Mouse (Mus musculus): Measurements from ENCODE around the gene Tmod2. TPM values are rescaled to one million over a fixed set of nuclear protein-coding genes. Genes with fewer than 3 reads are reported as not detected.
"Not testable (repeated sequence)": the region's sequence is repeated elsewhere in the genome, so short reads cannot be mapped to it uniquely, and the experiment has no call there.

Gene Tmod2
- 17.6 and 22.8 TPM in 2 replicates for polyA plus RNA-seq (2014; fragmentation: Nextera tagmentation; extraction: Ambion mirVana)

- Histone ChIP-seq H3K9ac (ENCODE audit: low read depth, low read length) (peak within 1 kb of the TSS; percentile 69), H3K4me1 (ENCODE audit: control insufficient read depth, insufficient read depth, low read length) (no peaks in the 10 kb centered on the region), H3K27ac (ENCODE audit: low read depth, low read length) (0 out of 2 replicates have a peak within 1 kb of the TSS, but pooled peaks have one; percentile 1), H3K4me3 (ENCODE audit: low read length) (peak within 1 kb of the TSS; percentile 77), H3K4me2 (replicated peaks; ENCODE audit: low read depth, low read length) (peak within 1 kb of the TSS; percentile 97), H3K36me3 (ENCODE audit: control insufficient read depth, insufficient read depth, low read length) (no peaks in the 10 kb centered on the region), H3K27me3 (ENCODE audit: control insufficient read depth, insufficient read depth, low read length) (no peaks in the 10 kb centered on the region), H3K9me3 (ENCODE audit: control insufficient read depth, low read length) (no peaks in the 10 kb centered on the region)
- WGBS: under 1% methylated on average over 74 of the region's 74 CpGs
- peak; percentile 94 for ATAC-seq (ENCODE audit: low FRiP score, low TSS enrichment)
Measured at GRCm38 (mm10) chr9:75610571-75611493, at the start of gene Tmod2. Gene Tmod2, minus strand, starts transcription at chr9:75611325.

GRCm38 (mm10) chr9:75660917-75661316 lies 49.8 kb upstream of the Tmod2 start:
- no peaks in the 10 kb centered on the region for H3K9me3 ChIP-seq (ENCODE audit: control insufficient read depth, low read length)
- H3K27ac ChIP-seq (ENCODE audit: low read depth, low read length): no peak overlapping the region
- ATAC-seq (ENCODE audit: low FRiP score, low TSS enrichment): no peak
- H3K36me3 ChIP-seq (ENCODE audit: control insufficient read depth, insufficient read depth, low read length): no peaks in the 10 kb centered on the region
- WGBS: 90% methylated on average over 8 of the region's 8 CpGs
- H3K27me3 ChIP-seq (ENCODE audit: control insufficient read depth, insufficient read depth, low read length): no peaks in the 10 kb centered on the region
- no peak overlapping the region for H3K4me3 ChIP-seq (ENCODE audit: low read length)
- H3K4me2 ChIP-seq (replicated peaks; ENCODE audit: low read depth, low read length): no peak overlapping the region
- H3K9ac ChIP-seq (ENCODE audit: low read depth, low read length): no peak overlapping the region
- no peaks in the 10 kb centered on the region for H3K4me1 ChIP-seq (ENCODE audit: control insufficient read depth, insufficient read depth, low read length)

GRCm38 (mm10) chr9:75656456-75656855 lies 45.3 kb upstream of the Tmod2 start:
- H3K9me3 ChIP-seq (ENCODE audit: control insufficient read depth, low read length); H3K27ac ChIP-seq (ENCODE audit: low read depth, low read length); H3K4me3 ChIP-seq (ENCODE audit: low read length); H3K4me2 ChIP-seq (replicated peaks; ENCODE audit: low read depth, low read length); H3K36me3 ChIP-seq (ENCODE audit: control insufficient read depth, insufficient read depth, low read length); H3K27me3 ChIP-seq (ENCODE audit: control insufficient read depth, insufficient read depth, low read length); ATAC-seq (ENCODE audit: low FRiP score, low TSS enrichment); H3K9ac ChIP-seq (ENCODE audit: low read depth, low read length); H3K4me1 ChIP-seq (ENCODE audit: control insufficient read depth, insufficient read depth, low read length): not testable (repeated sequence)
- WGBS: 84% methylated on average over 3 of the region's 3 CpGs

GRCm38 (mm10) chr9:75653981-75654911 lies 43.1 kb upstream of the Tmod2 start:
- Histone ChIP-seq H3K4me2 (replicated peaks; ENCODE audit: low read depth, low read length) (no peak overlapping the region), H3K4me1 (ENCODE audit: control insufficient read depth, insufficient read depth, low read length) (peaks cover 5% of the 10 kb centered on the region; the same call in 1 of the 2 replicates), H3K9ac (ENCODE audit: low read depth, low read length) (no peak overlapping the region), H3K27ac (ENCODE audit: low read depth, low read length) (no peak overlapping the region), H3K27me3 (ENCODE audit: control insufficient read depth, insufficient read depth, low read length) (no peaks in the 10 kb centered on the region), H3K4me3 (ENCODE audit: low read length) (no peak overlapping the region), H3K9me3 (ENCODE audit: control insufficient read depth, low read length) (no peaks in the 10 kb centered on the region), H3K36me3 (ENCODE audit: control insufficient read depth, insufficient read depth, low read length) (no peaks in the 10 kb centered on the region)
- WGBS: 34% methylated on average over 12 of the region's 12 CpGs
- ATAC-seq (ENCODE audit: low FRiP score, low TSS enrichment): peak; percentile 44; the same call in 1 of the 2 replicates

GRCm38 (mm10) chr9:75645405-75645804 lies 34.3 kb upstream of the Tmod2 start:
- no peaks in the 10 kb centered on the region for H3K27me3 ChIP-seq (ENCODE audit: control insufficient read depth, insufficient read depth, low read length)
- no peaks in the 10 kb centered on the region for H3K9me3 ChIP-seq (ENCODE audit: control insufficient read depth, low read length)
- H3K27ac ChIP-seq (ENCODE audit: low read depth, low read length): no peak overlapping the region
- peak; percentile 64; the same call in 1 of the 2 replicates for ATAC-seq (ENCODE audit: low FRiP score, low TSS enrichment)
- H3K4me1 ChIP-seq (ENCODE audit: control insufficient read depth, insufficient read depth, low read length): no peaks in the 10 kb centered on the region
- 22% methylated on average over 3 of the region's 3 CpGs for WGBS
- no peaks in the 10 kb centered on the region for H3K36me3 ChIP-seq (ENCODE audit: control insufficient read depth, insufficient read depth, low read length)
- H3K4me2 ChIP-seq (replicated peaks; ENCODE audit: low read depth, low read length): no peak overlapping the region
- H3K4me3 ChIP-seq (ENCODE audit: low read length): no peak overlapping the region
- H3K9ac ChIP-seq (ENCODE audit: low read depth, low read length): no peak overlapping the region

GRCm38 (mm10) chr9:75634226-75634625 lies 23.1 kb upstream of the Tmod2 start:
- WGBS: 88% methylated on average over 4 of the region's 4 CpGs
- no peaks in the 10 kb centered on the region for H3K9me3 ChIP-seq (ENCODE audit: control insufficient read depth, low read length)
- no peak overlapping the region for H3K4me2 ChIP-seq (replicated peaks; ENCODE audit: low read depth, low read length)
- H3K27me3 ChIP-seq (ENCODE audit: control insufficient read depth, insufficient read depth, low read length): no peaks in the 10 kb centered on the region
- ATAC-seq (ENCODE audit: low FRiP score, low TSS enrichment): no peak
- no peak overlapping the region for H3K4me3 ChIP-seq (ENCODE audit: low read length)
- H3K27ac ChIP-seq (ENCODE audit: low read depth, low read length): no peak overlapping the region
- 0 out of 2 replicates have a peak, but pooled peaks cover 2% of the 10 kb centered on the region for H3K36me3 ChIP-seq (ENCODE audit: control insufficient read depth, insufficient read depth, low read length)
- no peak overlapping the region for H3K9ac ChIP-seq (ENCODE audit: low read depth, low read length)
- H3K4me1 ChIP-seq (ENCODE audit: control insufficient read depth, insufficient read depth, low read length): no peaks in the 10 kb centered on the region

- 72% methylated on average over 8 of the region's 8 CpGs for WGBS
- Histone ChIP-seq H3K36me3 (ENCODE audit: control insufficient read depth, insufficient read depth, low read length) (0 out of 2 replicates have a peak, but pooled peaks cover 2% of the 10 kb centered on the region), H3K4me2 (replicated peaks; ENCODE audit: low read depth, low read length) (no peak overlapping the region), H3K4me3 (ENCODE audit: low read length) (no peak overlapping the region), H3K9me3 (ENCODE audit: control insufficient read depth, low read length) (no peaks in the 10 kb centered on the region), H3K27ac (ENCODE audit: low read depth, low read length) (no peak overlapping the region), H3K27me3 (ENCODE audit: control insufficient read depth, insufficient read depth, low read length) (no peaks in the 10 kb centered on the region), H3K9ac (ENCODE audit: low read depth, low read length) (no peak overlapping the region), H3K4me1 (ENCODE audit: control insufficient read depth, insufficient read depth, low read length) (no peaks in the 10 kb centered on the region)
- ATAC-seq (ENCODE audit: low FRiP score, low TSS enrichment): no peak
Measured at GRCm38 (mm10) chr9:75633603-75634002, 22.5 kb upstream of the Tmod2 start.

- ATAC-seq (ENCODE audit: low FRiP score, low TSS enrichment): no peak
- WGBS: 55% methylated on average over 1 of the region's 1 CpGs
- H3K36me3 ChIP-seq (ENCODE audit: control insufficient read depth, insufficient read depth, low read length): 0 out of 2 replicates have a peak, but pooled peaks cover 2% of the 10 kb centered on the region
Measured at GRCm38 (mm10) chr9:75632902-75633301, 21.8 kb upstream of the Tmod2 start.

More at GRCm38 (mm10) chr9:75632902-75633301, 21.8 kb upstream of the Tmod2 start:
- Histone ChIP-seq H3K9ac (ENCODE audit: low read depth, low read length) (no peak overlapping the region), H3K27me3 (ENCODE audit: control insufficient read depth, insufficient read depth, low read length) (no peaks in the 10 kb centered on the region), H3K4me1 (ENCODE audit: control insufficient read depth, insufficient read depth, low read length) (no peaks in the 10 kb centered on the region), H3K4me2 (replicated peaks; ENCODE audit: low read depth, low read length) (no peak overlapping the region), H3K27ac (ENCODE audit: low read depth, low read length) (no peak overlapping the region), H3K9me3 (ENCODE audit: control insufficient read depth, low read length) (no peaks in the 10 kb centered on the region), H3K4me3 (ENCODE audit: low read length) (no peak overlapping the region)
